Mouse (Mus musculus) limb, embryonic 13.5 days (tissue): Measurements from ENCODE around the gene Slc30a1. TPM values are rescaled to one million over a fixed set of nuclear protein-coding genes. Genes with fewer than 3 reads are reported as not detected.

ENCODE experiments used
- ATAC-seq: fragments of 200-750 bp; cut with Nextera tagmentation; 2 replicates; pipeline ENCODE4 v1.8.0; 2017; ENCODE audit warnings: low read depth, moderate number of reproducible peaks, moderate TSS enrichment; ENCODE audit not compliant: low FRiP score
- H3K27ac ChIP-seq: fragments of 300-500 bp; sonication (generic); 2 replicates; pipeline ENCODE4 v1.5.1; 2015; ENCODE audit warnings: inconsistent platforms, mild to moderate bottlenecking, moderate library complexity
- H3K27me3 ChIP-seq: fragments of 300-500 bp; sonication (generic); 2 replicates; pipeline ENCODE4 v1.6.1; 2015; ENCODE audit warnings: mild to moderate bottlenecking, inconsistent platforms
- H3K36me3 ChIP-seq: fragments of 300-500 bp; sonication (generic); 2 replicates; pipeline ENCODE4 v1.6.1; 2015; ENCODE audit warnings: inconsistent platforms, mild to moderate bottlenecking, moderate library complexity
- H3K4me1 ChIP-seq: fragments of 300-500 bp; sonication (generic); 2 replicates; pipeline ENCODE4 v1.6.1; 2015; ENCODE audit warnings: inconsistent platforms
- H3K4me2 ChIP-seq: fragments of 300-500 bp; sonication (generic); replicated peaks from 2 replicates; pipeline ENCODE4 v1.6.1; 2015; ENCODE audit warnings: inconsistent platforms, mild to moderate bottlenecking, moderate library complexity
- H3K4me3 ChIP-seq: fragments of 300-500 bp; sonication (generic); 2 replicates; pipeline ENCODE4 v1.5.1; 2015; ENCODE audit warnings: moderate library complexity, mild to moderate bottlenecking, inconsistent platforms
- H3K9ac ChIP-seq: fragments of 300-500 bp; sonication (generic); 2 replicates; pipeline ENCODE4 v1.6.1; 2015; ENCODE audit warnings: mild to moderate bottlenecking, inconsistent platforms
- H3K9me3 ChIP-seq: fragments of 300-500 bp; sonication (generic); 2 replicates; pipeline ENCODE4 v1.6.1; 2016; ENCODE audit warnings: inconsistent platforms
- WGBS: fragments of 180-500 bp; shearing (Covaris S2); methylation state at CpG from one replicate; pipeline ENCODE4 v1.1.7; 2015; 5-methylcytosine and 5-hydroxymethylcytosine counted together
- polyA plus RNA-seq: library from polyadenylated mRNA; unstranded; fragments of >200 nt; fragmentation: Nextera tagmentation; extraction: Ambion mirVana; gene quantifications from 2 replicates; pipeline ENCODE4 v1.2.1, GENCODE M21; 2015

Slc30a1 gene
- polyA plus RNA-seq, 1 experiment from 2014 or later, result 1.7 TPM

DNA sequence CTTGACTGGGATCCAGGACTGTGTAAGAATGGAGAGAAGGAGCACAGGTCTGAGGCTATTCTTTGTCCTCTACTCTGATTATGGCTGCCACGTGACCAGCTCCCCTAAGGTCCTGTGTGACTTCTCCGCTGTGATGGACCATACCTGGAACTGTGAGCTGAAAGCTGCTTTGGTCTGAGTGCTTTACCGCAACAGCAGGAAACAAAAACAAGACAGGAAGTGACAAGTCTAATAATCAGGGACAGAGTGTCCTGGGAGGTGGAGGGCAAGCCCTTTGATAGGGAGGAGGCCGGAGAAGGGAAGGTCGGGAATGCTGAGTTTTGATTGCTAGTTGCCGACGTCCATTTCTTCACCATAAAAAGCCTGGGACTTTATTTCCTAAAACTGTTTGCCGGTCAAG, 22.5 kb downstream of the Slc30a1 start:
- no peaks in the 10 kb centered on the region for H3K36me3 ChIP-seq
- peaks cover 33% of the 10 kb centered on the region for H3K4me1 ChIP-seq
- no peak overlapping the region for H3K4me3 ChIP-seq
- no peak for ATAC-seq
- no peaks in the 10 kb centered on the region for H3K27me3 ChIP-seq
- no peak overlapping the region for H3K9ac ChIP-seq
- H3K4me2 ChIP-seq, result no peak overlapping the region
- 60% methylated on average over 8 of the region's 8 CpGs for WGBS
- no peaks in the 10 kb centered on the region for H3K9me3 ChIP-seq
- no peak overlapping the region for H3K27ac ChIP-seq

- ATAC-seq, result no peak
- Histone ChIP-seq H3K36me3 (no peaks in the 10 kb centered on the region), H3K4me1 (peaks cover 33% of the 10 kb centered on the region), H3K4me3 (no peak overlapping the region), H3K9me3 (no peaks in the 10 kb centered on the region), H3K27ac (no peak overlapping the region), H3K27me3 (no peaks in the 10 kb centered on the region), H3K4me2 (no peak overlapping the region), H3K9ac (no peak overlapping the region)
- 66% methylated on average over 12 of the region's 12 CpGs for WGBS
Observed at GRCm38 (mm10) chr1:191929897-191930524, 23.4 kb downstream of the Slc30a1 start.

- H3K27ac ChIP-seq, result no peak overlapping the region
- no peak overlapping the region for H3K4me3 ChIP-seq
- no peaks in the 10 kb centered on the region for H3K36me3 ChIP-seq
- peaks cover 33% of the 10 kb centered on the region for H3K4me1 ChIP-seq
- no peaks in the 10 kb centered on the region for H3K9me3 ChIP-seq
- 81% methylated on average over 3 of the region's 3 CpGs for WGBS
- H3K9ac ChIP-seq, result no peak overlapping the region
- H3K27me3 ChIP-seq, result no peaks in the 10 kb centered on the region
- ATAC-seq, result no peak
- H3K4me2 ChIP-seq, result no peak overlapping the region
Observed at GRCm38 (mm10) chr1:191930525-191931105, 24.0 kb downstream of the Slc30a1 start.

GRCm38 (mm10) chr1:191932286-191932985, 25.9 kb downstream of the Slc30a1 start:
- H3K9me3 ChIP-seq, result no peaks in the 10 kb centered on the region
- 51% methylated on average over 8 of the region's 8 CpGs for WGBS
- ATAC-seq, result no peak
- no peak overlapping the region for H3K4me3 ChIP-seq
- H3K9ac ChIP-seq, result no peak overlapping the region
- H3K36me3 ChIP-seq, result no peaks in the 10 kb centered on the region
- no peak overlapping the region for H3K4me2 ChIP-seq
- H3K27me3 ChIP-seq, result no peaks in the 10 kb centered on the region
- H3K4me1 ChIP-seq, result peaks cover 24% of the 10 kb centered on the region; the same call in 1 of the 2 replicates
- no peak overlapping the region for H3K27ac ChIP-seq

GRCm38 (mm10) chr1:191932986-191933632, 26.5 kb downstream of the Slc30a1 start:
- H3K9me3 ChIP-seq, result no peaks in the 10 kb centered on the region
- H3K4me1 ChIP-seq, result peaks cover 17% of the 10 kb centered on the region; the same call in 1 of the 2 replicates
- ATAC-seq, result no peak
- H3K4me3 ChIP-seq, result no peak overlapping the region
- H3K4me2 ChIP-seq, result no peak overlapping the region
- H3K27ac ChIP-seq, result no peak overlapping the region
- 78% methylated on average over 4 of the region's 4 CpGs for WGBS
- no peak overlapping the region for H3K9ac ChIP-seq
- H3K27me3 ChIP-seq, result no peaks in the 10 kb centered on the region
- no peaks in the 10 kb centered on the region for H3K36me3 ChIP-seq

- H3K27ac ChIP-seq, result no peak overlapping the region
- no peak overlapping the region for H3K9ac ChIP-seq
- H3K27me3 ChIP-seq, result no peaks in the 10 kb centered on the region
- no peak overlapping the region for H3K4me2 ChIP-seq
- H3K4me1 ChIP-seq, result no peaks in the 10 kb centered on the region
- no peaks in the 10 kb centered on the region for H3K36me3 ChIP-seq
- ATAC-seq, result no peak
- WGBS, result 86% methylated on average over 6 of the region's 6 CpGs
- H3K4me3 ChIP-seq, result no peak overlapping the region
- H3K9me3 ChIP-seq, result no peaks in the 10 kb centered on the region
Observed at GRCm38 (mm10) chr1:191943638-191944037, 37.1 kb downstream of the Slc30a1 start.

DNA sequence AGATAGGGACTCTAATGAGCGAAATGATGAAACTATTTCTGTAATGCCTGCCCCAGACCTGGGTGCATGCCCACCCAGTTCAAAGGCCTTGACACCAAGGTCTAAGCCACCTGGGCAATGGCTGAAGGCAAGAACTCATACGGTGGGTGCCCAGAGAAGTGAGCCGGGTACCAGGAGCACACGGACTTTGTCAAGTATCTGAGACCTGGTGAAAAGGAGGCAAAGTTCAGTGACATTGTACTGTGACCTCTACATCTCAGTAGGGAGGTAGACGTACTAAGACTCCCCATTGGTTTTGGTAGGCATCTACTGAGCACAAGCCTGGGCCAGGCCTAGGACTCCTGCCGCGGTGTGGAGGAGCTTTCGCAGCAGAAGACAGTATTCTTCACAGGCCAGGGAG, 38.8 kb downstream of the Slc30a1 start:
- H3K4me3 ChIP-seq, result no peak overlapping the region
- H3K4me2 ChIP-seq, result no peak overlapping the region
- 89% methylated on average over 8 of the region's 8 CpGs for WGBS
- no peaks in the 10 kb centered on the region for H3K36me3 ChIP-seq
- ATAC-seq, result no peak
- no peak overlapping the region for H3K9ac ChIP-seq
- H3K9me3 ChIP-seq, result no peaks in the 10 kb centered on the region
- no peaks in the 10 kb centered on the region for H3K27me3 ChIP-seq
- H3K4me1 ChIP-seq, result no peaks in the 10 kb centered on the region
- no peak overlapping the region for H3K27ac ChIP-seq

DNA sequence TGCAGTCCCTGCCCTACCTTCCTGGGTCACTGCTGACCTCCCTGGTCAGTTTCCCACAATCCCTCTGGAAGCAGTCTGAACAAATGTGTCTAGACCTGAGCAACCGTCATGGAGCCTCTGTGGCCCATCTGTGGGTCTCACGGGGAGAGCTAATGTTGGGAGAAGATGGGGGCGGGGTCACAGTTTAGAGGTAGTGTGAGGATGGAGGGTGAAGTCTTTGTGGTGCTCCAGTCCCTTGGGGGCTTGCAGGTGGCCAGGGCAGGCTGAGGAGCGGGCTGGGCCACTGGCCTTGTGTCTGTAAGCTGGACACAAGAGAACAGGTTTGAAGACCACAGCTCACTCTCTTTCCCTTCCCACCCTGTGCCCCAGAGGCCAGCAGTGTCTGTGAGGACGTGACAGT, 39.2 kb downstream of the Slc30a1 start:
- Histone ChIP-seq H3K4me1 (no peaks in the 10 kb centered on the region), H3K36me3 (no peaks in the 10 kb centered on the region), H3K9me3 (no peaks in the 10 kb centered on the region), H3K27me3 (no peaks in the 10 kb centered on the region), H3K9ac (no peak overlapping the region), H3K27ac (no peak overlapping the region), H3K4me3 (no peak overlapping the region), H3K4me2 (no peak overlapping the region)
- WGBS, result 72% methylated on average over 5 of the region's 5 CpGs
- no peak for ATAC-seq

GRCm38 (mm10) chr1:191946261-191946660, 39.7 kb downstream of the Slc30a1 start:
- H3K9me3 ChIP-seq, result no peaks in the 10 kb centered on the region
- H3K4me1 ChIP-seq, result no peaks in the 10 kb centered on the region
- no peak overlapping the region for H3K27ac ChIP-seq
- no peak overlapping the region for H3K4me3 ChIP-seq
- H3K27me3 ChIP-seq, result no peaks in the 10 kb centered on the region
- no peaks in the 10 kb centered on the region for H3K36me3 ChIP-seq
- no peak overlapping the region for H3K9ac ChIP-seq
- ATAC-seq, result no peak
- WGBS, result 74% methylated on average over 7 of the region's 7 CpGs
- H3K4me2 ChIP-seq, result no peak overlapping the region

- Histone ChIP-seq H3K27ac (no peak overlapping the region), H3K9ac (no peak overlapping the region), H3K4me2 (no peak overlapping the region), H3K4me1 (no peaks in the 10 kb centered on the region), H3K27me3 (no peaks in the 10 kb centered on the region), H3K36me3 (no peaks in the 10 kb centered on the region), H3K4me3 (no peak overlapping the region), H3K9me3 (no peaks in the 10 kb centered on the region)
- WGBS, result 78% methylated on average over 2 of the region's 2 CpGs
- ATAC-seq, result no peak
Observed at GRCm38 (mm10) chr1:191946835-191947234, 40.3 kb downstream of the Slc30a1 start.

DNA sequence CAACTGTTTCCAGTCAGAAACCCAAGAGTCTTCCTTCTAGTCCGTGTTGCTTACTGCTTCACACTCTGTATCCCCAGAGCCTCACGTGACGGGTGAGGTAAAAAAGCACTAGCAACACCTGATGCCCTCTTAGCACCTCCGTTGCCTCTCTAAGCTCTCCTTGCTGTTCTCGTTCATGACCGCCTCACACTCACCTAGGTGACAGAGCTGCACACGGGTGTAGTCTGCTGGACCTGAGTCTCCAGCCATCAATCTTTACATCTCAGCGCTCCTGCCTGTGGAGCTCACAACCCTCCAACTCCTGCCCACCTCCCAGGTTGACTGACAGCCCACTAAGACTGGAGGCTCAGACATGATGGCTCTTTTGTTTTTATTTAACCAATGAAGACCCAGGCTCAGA, 41.2 kb downstream of the Slc30a1 start:
- no peaks in the 10 kb centered on the region for H3K36me3 ChIP-seq
- no peak overlapping the region for H3K27ac ChIP-seq
- 79% methylated on average over 8 of the region's 8 CpGs for WGBS
- no peak for ATAC-seq
- H3K4me3 ChIP-seq, result no peak overlapping the region
- H3K9me3 ChIP-seq, result no peaks in the 10 kb centered on the region
- no peaks in the 10 kb centered on the region for H3K27me3 ChIP-seq
- no peak overlapping the region for H3K4me2 ChIP-seq
- H3K4me1 ChIP-seq, result no peaks in the 10 kb centered on the region
- no peak overlapping the region for H3K9ac ChIP-seq

DNA sequence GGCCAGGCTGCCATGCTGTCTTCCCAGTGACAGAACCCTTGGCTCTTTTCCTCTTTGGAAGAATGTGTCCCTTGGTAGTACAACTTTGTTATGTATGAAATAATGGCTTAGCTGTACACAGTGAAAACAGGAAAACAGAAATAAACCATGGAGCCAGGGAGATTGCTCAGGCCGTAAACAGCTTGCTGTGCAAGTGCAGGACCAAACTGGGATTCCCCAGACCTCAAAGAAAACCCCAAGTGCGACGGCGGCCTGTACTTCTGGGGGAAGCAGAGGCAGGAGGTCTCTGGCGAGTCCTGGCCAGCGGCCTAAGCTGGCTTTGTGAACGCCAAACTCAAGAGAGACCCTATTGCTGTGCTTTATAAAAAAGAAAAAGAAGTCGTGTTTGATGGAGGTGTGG, 42.0 kb downstream of the Slc30a1 start:
- no peaks in the 10 kb centered on the region for H3K9me3 ChIP-seq
- no peak overlapping the region for H3K27ac ChIP-seq
- ATAC-seq, result no peak
- no peak overlapping the region for H3K9ac ChIP-seq
- no peak overlapping the region for H3K4me2 ChIP-seq
- H3K27me3 ChIP-seq, result no peaks in the 10 kb centered on the region
- no peaks in the 10 kb centered on the region for H3K4me1 ChIP-seq
- no peaks in the 10 kb centered on the region for H3K36me3 ChIP-seq
- 68% methylated on average over 8 of the region's 8 CpGs for WGBS
- H3K4me3 ChIP-seq, result no peak overlapping the region
